16 mouse cellular contexts compared by ENCODE assay signal in genomic region chr12:17202492-17203322, GRCm38 (mm10). TPM values are rescaled to one million over a fixed set of nuclear protein-coding genes. Genes with fewer than 3 reads are reported as not detected.
A peak's percentile ranks its signal among the peaks of the same experiment; 100 is the strongest.
DNase-seq lines count a peak whose midpoint lies in the region; ATAC-seq and TF ChIP-seq lines count a peak whose summit lies in the region.
"Had no signal": no experiment of that assay in that cellular context is flagged by ENCODE, and none has a peak within 500 bp of the region (broad histone marks: within the 10 kb centered on the region; RNA-seq: fewer than 3 reads in every experiment).

No protein-coding gene starts in this region.

- TF ChIP-seq CTCF in lung, postnatal 0 days (IDR thresholded peaks at IDR 0.05): peak; percentile 34
- peak; percentile 29 for TF ChIP-seq CTCF in stomach, postnatal 0 days (IDR thresholded peaks at IDR 0.05; ENCODE audit: low read depth)

- H3K36me3 ChIP-seq in lung, postnatal 0 days (ENCODE audit: insufficient read depth, low read length): no peaks in the 10 kb centered on the region
- no peaks in the 10 kb centered on the region for H3K36me3 ChIP-seq in embryonic facial prominence, embryonic 10.5 days (replicated peaks)
- no peaks in the 10 kb centered on the region for H3K36me3 ChIP-seq in limb, embryonic 10.5 days
- H3K36me3 ChIP-seq in stomach, postnatal 0 days (ENCODE audit: control insufficient read depth, insufficient read depth, low read length): no peaks in the 10 kb centered on the region
- H3K36me3 ChIP-seq: heart, embryonic 15.5 days; liver, embryonic 13.5 days had no signal

- H3K9ac ChIP-seq in lung, postnatal 0 days (replicated peaks; ENCODE audit: low read depth): no peak overlapping the region
- no peak overlapping the region for H3K9ac ChIP-seq in stomach, postnatal 0 days (ENCODE audit: low read length)
- H3K9ac ChIP-seq: heart, embryonic 15.5 days; liver, embryonic 13.5 days had no signal

- H3K4me2 ChIP-seq in lung, postnatal 0 days (replicated peaks; ENCODE audit: low read depth, low read length): no peak overlapping the region
- H3K4me2 ChIP-seq in stomach, postnatal 0 days (replicated peaks; ENCODE audit: low read depth): no peak overlapping the region
- H3K4me2 ChIP-seq: heart, embryonic 15.5 days; liver, embryonic 13.5 days had no signal

- H3K9me3 ChIP-seq in lung, postnatal 0 days (ENCODE audit: low read length): no peaks in the 10 kb centered on the region
- H3K9me3 ChIP-seq in embryonic facial prominence, embryonic 10.5 days: no peaks in the 10 kb centered on the region
- H3K9me3 ChIP-seq in limb, embryonic 10.5 days (replicated peaks): no peaks in the 10 kb centered on the region
- no peaks in the 10 kb centered on the region for H3K9me3 ChIP-seq in stomach, postnatal 0 days (ENCODE audit: control insufficient read depth, low read length)
- H3K9me3 ChIP-seq: heart, embryonic 15.5 days; liver, embryonic 13.5 days had no signal

- H3K27ac ChIP-seq in lung, postnatal 0 days (ENCODE audit: low read length): no peak overlapping the region
- H3K27ac ChIP-seq in embryonic facial prominence, embryonic 10.5 days (replicated peaks): peak overlapping the region; percentile 68
- peak overlapping the region; percentile 32; the same call in 1 of the 2 replicates for H3K27ac ChIP-seq in limb, embryonic 10.5 days
- H3K27ac ChIP-seq in stomach, postnatal 0 days (replicated peaks): no peak overlapping the region
- H3K27ac ChIP-seq: heart, embryonic 15.5 days; liver, embryonic 13.5 days had no signal

- WGBS in lung, postnatal 0 days: 38% methylated on average over 13 of the region's 13 CpGs
- 27% methylated on average over 13 of the region's 13 CpGs for WGBS in embryonic facial prominence, embryonic 10.5 days
- WGBS in limb, embryonic 10.5 days: 58% methylated on average over 13 of the region's 13 CpGs
- 57% methylated on average over 13 of the region's 13 CpGs for WGBS in stomach, postnatal 0 days

- DNase-seq in lung, postnatal 0 days (ENCODE audit: low spot score): no peak
- DNase-seq in lung, postnatal 4 days: no peak
- peak; percentile 45 for DNase-seq in embryonic facial prominence, embryonic 10.5 days (ENCODE audit: low spot score)
- DNase-seq in limb, embryonic 10.5 days (ENCODE audit: low spot score): no peak
- DNase-seq in stomach, postnatal 0 days (ENCODE audit: low spot score): no peak
- no peak for DNase-seq in layer of hippocampus, postnatal 25 days (ENCODE audit: extremely low spot score in 1 of 2, low spot score in 1 of 2)
- DNase-seq in adipocyte (ENCODE audit: low spot score): no peak
- DNase-seq: adrenal gland, adult 8-10 months; cerebellum, postnatal 36 days; gastrocnemius, postnatal 10 days; kidney, postnatal 36 days; liver, embryonic 13.5 days had no signal

- ATAC-seq in lung, postnatal 0 days: no peak
- ATAC-seq in stomach, postnatal 0 days (ENCODE audit: low FRiP score, low TSS enrichment): no peak
- ATAC-seq: inflammation-experienced regulatory T-cells, adult 6 months; Patski had no signal

- no peaks in the 10 kb centered on the region for H3K27me3 ChIP-seq in lung, postnatal 0 days (replicated peaks; ENCODE audit: insufficient read depth, low read length)
- H3K27me3 ChIP-seq in embryonic facial prominence, embryonic 10.5 days (replicated peaks; ENCODE audit: low read depth, poor library complexity, severe bottlenecking): no peaks in the 10 kb centered on the region
- no peaks in the 10 kb centered on the region for H3K27me3 ChIP-seq in limb, embryonic 10.5 days (ENCODE audit: low read depth, poor library complexity, severe bottlenecking)
- H3K27me3 ChIP-seq in stomach, postnatal 0 days (ENCODE audit: control insufficient read depth, insufficient read depth, low read length): no peaks in the 10 kb centered on the region
- H3K27me3 ChIP-seq: CH12.LX; heart, embryonic 15.5 days; liver, embryonic 13.5 days; Patski had no signal

- no peak overlapping the region for H3K4me3 ChIP-seq in lung, postnatal 0 days (ENCODE audit: low read depth, low read length)
- no peak overlapping the region for H3K4me3 ChIP-seq in embryonic facial prominence, embryonic 10.5 days
- no peak overlapping the region for H3K4me3 ChIP-seq in limb, embryonic 10.5 days
- no peak overlapping the region for H3K4me3 ChIP-seq in stomach, postnatal 0 days (ENCODE audit: low read depth, low read length)
- H3K4me3 ChIP-seq: heart, embryonic 15.5 days; liver, embryonic 13.5 days had no signal

- TF ChIP-seq EP300 in lung, postnatal 0 days (IDR thresholded peaks at IDR 0.05): no peak
- no peak for TF ChIP-seq EP300 in stomach, postnatal 0 days (optimal IDR thresholded peaks at IDR 0.05)

- H3K4me1 ChIP-seq in lung, postnatal 0 days (ENCODE audit: insufficient read depth, low read depth, low read length): no peaks in the 10 kb centered on the region
- peaks cover 18% of the 10 kb centered on the region for H3K4me1 ChIP-seq in embryonic facial prominence, embryonic 10.5 days
- H3K4me1 ChIP-seq in limb, embryonic 10.5 days: peaks cover 20% of the 10 kb centered on the region
- H3K4me1 ChIP-seq in stomach, postnatal 0 days (replicated peaks; ENCODE audit: control insufficient read depth, insufficient read depth): no peaks in the 10 kb centered on the region
- H3K4me1 ChIP-seq: heart, embryonic 15.5 days; liver, embryonic 13.5 days had no signal

RNA-seq across cellular contexts. Expression of gene Kcnf1, which starts 26.0 kb away (rescaled TPM):
- 0.08 and 0.15 TPM in 2 replicates for polyA plus RNA-seq in lung, postnatal 0 days (2015; fragmentation: Nextera tagmentation; extraction: Ambion mirVana)
- 0.53 and 0.55 TPM in 2 replicates for polyA plus RNA-seq in embryonic facial prominence, embryonic 10.5 days (2016; fragmentation: Nextera tagmentation; extraction: Ambion mirVana)
- 0.33 and 0.53 TPM in 2 replicates for polyA plus RNA-seq in limb, embryonic 10.5 days (2016; fragmentation: Nextera tagmentation; extraction: Ambion mirVana)
- 0.59 and 0.70 TPM in 2 replicates for polyA plus RNA-seq in stomach, postnatal 0 days (2015; fragmentation: Nextera tagmentation; extraction: Ambion mirVana)
- 10 to 100 TPM; 35.5 to 42.1 TPM for total RNA-seq in layer of hippocampus, postnatal 25 days (2021)
- total RNA-seq: CH12.LX had no signal

Comparison
In these comparisons a context has a peak if more than half of its experiments do, and no peak if none do; other contexts are left out.
1. H3K27ac ChIP-seq: peak in embryonic facial prominence, embryonic 10.5 days (single experiment) and limb, embryonic 10.5 days (single experiment); none in lung, postnatal 0 days (single experiment) and stomach, postnatal 0 days (single experiment).